Mouse (Mus musculus) heart, postnatal 10 days (tissue): ENCODE data around the gene Etv3. TPM values are rescaled to one million over a fixed set of nuclear protein-coding genes. Genes with fewer than 3 reads are reported as not detected.

Experiments used
- DNase-seq, 2 experiments: peaks; one replicate each; pipeline ENCODE4 v3.0.0; 2021
- intact Hi-C: fragments of 180-260 bp; cut with DNase I; formaldehyde crosslinking; loops from one replicate; pipeline ENCODE4 v1.15.1; 2025
- total RNA-seq, 2 experiments: library from RNA; stranded (reverse); gene quantifications; 2 replicates each; pipeline ENCODE4 v1.2.3; 2021

The Etv3 gene
- total RNA-seq, 2 experiments from 2014 or later: 17.1 to 18.3 TPM

GRCm38 (mm10) chr3:87511971-87512765 is 13.0 kb upstream of the Etv3 start:
- DNase-seq: no peak
- intact Hi-C loops: no loop called here

- intact Hi-C loops: no loop called here
- DNase-seq: peak; percentile 36 to 55
Measured at GRCm38 (mm10) chr3:87515567-87516081, 9.6 kb upstream of the Etv3 start.

GRCm38 (mm10) chr3:87518425-87518824 is 6.8 kb upstream of the Etv3 start:
- intact Hi-C loops: no loop called here
- DNase-seq: no peak

- no peak for DNase-seq
- intact Hi-C loops: no loop called here
Measured at GRCm38 (mm10) chr3:87521126-87521525, 4.1 kb upstream of the Etv3 start.

GRCm38 (mm10) chr3:87521833-87522232 is 3.4 kb upstream of the Etv3 start:
- intact Hi-C loops: no loop called here
- DNase-seq: no peak

GRCm38 (mm10) chr3:87523701-87524100 is 1.5 kb upstream of the Etv3 start:
- no peak for DNase-seq
- intact Hi-C loops: loop anchor here (2.0 kb wide), 1 partner anchor 15 kb away; no protein-coding TSS in a partner anchor

DNA sequence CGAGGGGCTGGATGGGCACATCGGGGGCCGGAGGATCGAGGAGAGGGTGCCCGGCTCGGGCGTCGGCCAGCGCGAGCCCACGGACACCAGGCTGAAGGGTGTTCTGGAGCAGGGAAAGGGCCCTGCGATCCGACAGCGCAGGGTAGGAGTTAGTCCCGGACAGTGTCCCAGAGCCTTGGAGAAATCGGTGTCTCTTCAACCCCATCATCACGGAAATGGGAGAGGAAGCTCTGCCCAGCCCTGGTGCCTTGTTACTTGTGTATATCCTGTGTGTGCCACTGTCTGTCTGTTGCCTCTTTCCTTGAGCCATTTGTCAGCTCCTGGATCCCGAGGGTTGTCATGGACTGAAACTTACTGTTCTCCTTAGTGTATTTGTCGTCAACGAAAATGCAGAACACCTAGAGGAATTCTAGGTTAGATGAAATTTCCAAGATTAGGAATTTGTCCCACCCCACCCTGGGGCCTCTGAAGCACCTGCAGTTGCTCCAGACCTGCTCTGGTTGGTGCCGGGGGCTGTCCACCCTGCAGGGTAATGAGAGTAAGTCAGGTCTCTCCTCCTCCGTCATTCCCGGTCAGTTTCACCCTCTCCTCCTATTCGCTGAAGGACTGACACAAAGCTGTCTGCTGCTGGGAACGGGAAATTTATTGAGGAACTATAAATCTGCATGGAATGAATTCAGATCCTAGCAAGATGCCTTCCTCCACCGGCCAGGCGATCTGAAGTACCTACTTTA is 797 bp downstream of the Etv3 start:
- DNase-seq: peak in 1 of 2 experiments; percentile 37
- intact Hi-C loops: loop anchor here (2.0 to 5.0 kb wide), 3 partner anchors 17 to 91 kb away; partner anchors contain the start of gene Arhgef11

GRCm38 (mm10) chr3:87527139-87527538 is 1.9 kb downstream of the Etv3 start:
- no peak for DNase-seq
- intact Hi-C loops: loop anchor here (2.0 to 5.0 kb wide), 2 partner anchors 34 to 90 kb away; partner anchors contain the start of gene Arhgef11

DNA sequence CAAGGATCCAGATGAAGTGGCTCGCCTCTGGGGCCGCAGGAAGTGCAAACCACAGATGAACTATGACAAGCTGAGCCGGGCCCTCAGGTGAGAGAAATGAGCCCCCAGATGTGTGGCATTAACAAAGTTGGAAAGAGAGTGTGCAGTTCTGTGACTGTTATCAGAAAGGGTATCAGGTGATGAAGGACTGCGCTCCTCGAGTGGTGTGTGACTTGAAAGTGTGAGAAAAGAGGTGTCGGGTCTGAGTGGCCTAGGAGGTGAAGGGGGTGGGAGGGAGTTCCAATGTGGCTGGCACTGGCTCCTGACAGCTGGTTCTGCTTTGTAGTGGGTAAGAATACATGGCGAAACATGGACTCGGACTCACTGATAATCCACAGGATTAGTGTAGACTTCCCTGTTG is 2.8 kb downstream of the Etv3 start:
- intact Hi-C loops: loop anchor here (5.0 kb wide), 1 partner anchor 89 kb away; the partner anchor contains the start of gene Arhgef11
- no peak for DNase-seq

GRCm38 (mm10) chr3:87528841-87529240 is 3.6 kb downstream of the Etv3 start:
- DNase-seq: no peak
- intact Hi-C loops: loop anchor here (5.0 kb wide), 1 partner anchor 88 kb away; the partner anchor contains the start of gene Arhgef11

- intact Hi-C loops: loop anchor here (5.0 kb wide), 1 partner anchor 88 kb away; the partner anchor contains the start of gene Arhgef11
- DNase-seq: no peak
Measured at GRCm38 (mm10) chr3:87529568-87529967, 4.4 kb downstream of the Etv3 start.

GRCm38 (mm10) chr3:87530234-87530633 is 5.0 kb downstream of the Etv3 start:
- intact Hi-C loops: no loop called here
- DNase-seq: no peak

DNA sequence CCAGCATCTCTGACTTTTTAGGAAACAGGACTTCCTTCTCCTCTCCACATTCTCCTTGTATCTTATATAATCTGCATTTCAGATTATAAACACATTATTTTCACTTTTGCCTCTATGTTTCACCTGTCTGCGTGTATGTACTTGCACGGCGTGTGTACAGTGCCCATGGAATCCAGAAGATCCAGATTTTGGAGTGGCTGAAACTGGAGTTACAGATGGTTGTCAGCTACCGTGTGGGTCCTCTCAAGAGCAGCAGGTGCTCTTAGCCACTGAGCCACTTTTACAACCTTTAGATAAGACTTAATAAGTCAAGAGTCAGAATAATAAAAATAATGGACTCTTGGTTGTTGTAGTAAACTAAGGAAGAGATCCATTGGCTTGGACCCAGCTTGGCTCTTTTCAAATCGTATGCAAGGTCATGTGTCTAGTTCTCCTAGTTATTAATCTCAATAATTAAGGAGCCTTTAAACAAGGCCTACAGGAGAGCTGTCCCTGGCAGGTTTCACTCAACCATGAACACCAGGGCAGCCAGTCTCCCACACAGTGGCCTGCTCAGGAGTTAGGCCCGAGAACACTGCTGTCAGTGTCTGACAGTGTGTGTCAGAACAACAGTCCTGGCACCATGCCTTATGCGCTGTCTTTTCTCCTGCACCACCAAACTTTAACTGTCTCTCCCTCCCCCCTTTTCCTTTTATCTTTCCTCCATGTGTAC is 8.6 kb downstream of the Etv3 start:
- DNase-seq: no peak
- intact Hi-C loops: no loop called here

DNA sequence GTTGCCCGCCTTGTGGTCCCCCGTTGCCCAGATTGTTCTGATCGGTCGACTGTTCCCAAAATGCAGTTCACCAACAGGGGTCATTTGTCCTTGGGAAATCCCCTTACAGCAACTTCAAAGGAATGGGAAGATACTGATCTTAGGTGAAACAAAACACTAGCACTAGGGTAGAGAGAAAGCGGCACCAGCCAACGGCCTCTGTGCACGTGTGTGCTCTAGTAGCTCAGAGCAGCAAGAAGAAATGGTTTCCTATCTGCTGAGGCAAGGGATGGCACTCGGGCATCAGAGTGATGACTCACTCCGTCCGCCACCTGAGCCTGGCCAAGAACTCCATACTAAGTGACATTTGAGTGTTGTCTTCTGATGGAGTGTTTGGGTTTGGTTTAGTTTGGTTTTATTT is 12.8 kb downstream of the Etv3 start:
- intact Hi-C loops: no loop called here
- no peak for DNase-seq

- DNase-seq: no peak
- intact Hi-C loops: no loop called here
Measured at GRCm38 (mm10) chr3:87540028-87540675, 14.9 kb downstream of the Etv3 start.

DNA sequence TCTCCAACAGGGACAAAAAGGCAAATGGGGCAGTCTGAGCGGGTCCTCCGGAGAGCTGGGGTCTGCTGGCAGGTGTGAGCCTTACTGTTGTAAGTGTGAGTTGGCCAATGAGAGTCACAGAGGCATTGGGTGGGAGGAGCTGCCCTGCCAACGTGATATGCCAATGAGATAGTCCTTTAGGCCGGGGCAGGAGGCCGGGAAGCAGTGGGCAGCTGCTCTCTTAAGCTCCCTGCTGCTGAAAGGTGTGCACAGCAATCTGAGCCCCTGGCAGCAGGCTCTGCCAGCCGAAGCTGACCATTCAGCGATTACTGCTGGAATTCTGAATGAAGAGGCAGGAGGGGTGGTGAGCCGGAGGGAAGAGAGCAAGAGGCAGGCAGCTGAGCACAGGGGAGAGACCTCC is 15.5 kb downstream of the Etv3 start:
- DNase-seq: peak; percentile 56 to 59
- intact Hi-C loops: no loop called here

DNA sequence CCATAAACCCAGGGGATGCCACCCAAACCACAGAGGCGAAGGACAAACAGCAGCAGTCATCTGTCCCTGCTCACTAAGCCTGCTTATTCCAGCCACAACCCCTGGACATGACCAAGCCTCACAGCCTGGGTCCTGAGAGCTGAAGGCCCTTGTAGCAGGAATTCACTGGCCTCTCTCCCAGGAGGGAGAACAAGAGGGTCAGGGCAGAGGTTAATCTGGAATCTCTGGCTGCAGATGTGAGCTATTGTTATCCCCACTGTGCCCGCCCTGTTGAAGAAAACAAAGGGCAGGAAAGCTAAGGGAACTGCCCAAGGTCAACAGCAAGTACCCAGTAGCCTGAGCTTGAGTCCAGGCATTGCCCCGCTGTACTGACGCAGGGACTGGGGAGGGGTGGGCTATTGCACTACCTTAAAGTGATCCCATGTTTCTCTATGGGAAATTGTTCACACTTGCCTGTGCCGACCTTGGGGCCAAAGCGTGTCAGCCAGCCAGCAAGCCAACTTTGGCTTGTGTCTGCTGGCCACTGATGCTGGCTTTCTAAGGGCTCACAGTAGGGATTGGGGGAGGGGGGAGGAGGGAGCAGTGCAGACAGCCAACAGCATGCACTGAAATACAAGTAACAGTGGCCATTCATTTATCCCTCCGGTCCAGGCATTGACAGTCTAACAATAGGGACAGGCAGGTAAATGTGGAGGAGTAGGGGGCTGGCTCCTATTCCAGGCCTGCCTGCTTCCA is 17.4 kb downstream of the Etv3 start:
- intact Hi-C loops: no loop called here
- DNase-seq: peak; percentile 68

DNA sequence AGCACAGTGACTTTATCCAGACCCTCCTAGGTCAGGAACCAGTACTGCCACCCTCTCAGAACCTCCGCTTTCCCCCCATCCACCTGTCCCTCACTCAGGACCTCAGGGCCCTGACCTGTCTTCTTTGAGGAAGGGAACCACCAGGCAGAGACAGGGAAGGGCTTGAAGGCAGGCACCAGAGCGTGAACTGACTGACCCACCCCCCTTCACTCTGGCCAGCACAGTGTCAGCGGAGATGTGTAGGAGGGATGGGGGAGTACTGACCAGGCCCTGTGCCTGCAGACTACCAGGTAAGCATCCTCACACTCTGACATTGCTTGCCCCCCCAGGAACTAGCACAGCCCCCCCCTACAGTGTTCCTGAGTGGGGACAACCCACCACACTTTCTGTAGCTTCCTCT is 20.3 kb downstream of the Etv3 start:
- intact Hi-C loops: no loop called here

GRCm38 (mm10) chr3:87546291-87546721 is 21.1 kb downstream of the Etv3 start:
- DNase-seq: no peak
- intact Hi-C loops: no loop called here

More for the DNA sequence above, 20.3 kb downstream of the Etv3 start:
- no peak for DNase-seq
